Mouse (Mus musculus): ENCODE measurements around the gene Olfr457. TPM values are rescaled to one million over a fixed set of nuclear protein-coding genes. Genes with fewer than 3 reads are reported as not detected.

Olfr457 gene
- polyA plus RNA-seq, 1 experiment from 2014 or later, result not detected

DNA sequence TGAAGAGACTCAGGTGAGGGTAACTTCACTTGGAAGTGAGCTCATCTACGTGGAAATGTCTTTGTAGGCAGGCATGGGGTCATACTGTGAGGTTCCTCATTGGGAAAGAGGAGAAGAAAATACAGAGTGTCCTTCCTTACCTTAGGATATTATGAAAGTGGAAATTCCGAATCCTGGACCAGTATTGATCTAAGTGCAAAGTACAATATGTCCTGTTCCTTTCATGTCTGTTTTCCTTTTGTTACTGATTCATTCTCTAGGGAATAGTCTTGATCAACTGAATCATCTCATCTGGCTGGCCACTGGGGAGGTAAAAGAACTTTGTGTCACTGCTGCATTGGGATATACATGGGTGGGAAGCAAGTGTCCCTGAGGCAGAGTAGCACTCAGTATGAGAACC, 40.6 kb downstream of the Olfr457 start:
- Histone ChIP-seq H3K27ac (no peak overlapping the region), H3K4me3 (no peak overlapping the region), H3K27me3 (no peaks in the 10 kb centered on the region), H3K4me1 (replicated peaks) (no peaks in the 10 kb centered on the region), H3K4me2 (no peak overlapping the region), H3K9me3 (no peaks in the 10 kb centered on the region), H3K36me3 (no peaks in the 10 kb centered on the region), H3K9ac (no peak overlapping the region)
- ATAC-seq (ENCODE audit: low FRiP score), result no peak
- 69% methylated on average over 2 of the region's 2 CpGs for WGBS

DNA sequence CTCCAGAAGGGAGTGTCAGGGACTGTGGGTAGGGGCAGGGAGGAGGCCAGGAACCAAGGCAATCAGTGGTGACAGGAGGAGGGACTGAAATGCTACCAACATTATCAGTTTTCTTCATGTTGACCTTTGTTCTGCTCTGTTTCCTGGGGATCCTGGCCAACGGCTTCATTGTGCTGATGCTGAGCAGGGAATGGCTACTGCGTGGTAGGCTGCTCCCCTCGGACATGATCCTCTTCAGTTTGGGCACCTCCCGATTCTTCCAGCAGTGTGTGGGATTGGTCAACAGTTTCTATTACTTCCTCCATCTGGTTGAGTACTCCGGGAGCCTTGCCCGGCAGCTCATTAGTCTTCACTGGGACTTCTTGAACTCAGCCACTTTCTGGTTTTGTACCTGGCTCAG, 41.7 kb downstream of the Olfr457 start, which contains the start of gene Tas2r126:
Gene Tas2r126 (plus strand): TSS at position 90 of the 400 bp plus-strand sequence.
- 89% methylated on average over 6 of the region's 6 CpGs for WGBS
- Histone ChIP-seq H3K4me3 (no peak within 1 kb of the TSS), H3K36me3 (no peaks in the 10 kb centered on the region), H3K9me3 (no peaks in the 10 kb centered on the region), H3K9ac (no peak within 1 kb of the TSS), H3K4me2 (no peak within 1 kb of the TSS), H3K4me1 (replicated peaks) (no peaks in the 10 kb centered on the region), H3K27ac (no peak within 1 kb of the TSS), H3K27me3 (no peaks in the 10 kb centered on the region)
- no peak for ATAC-seq (ENCODE audit: low FRiP score)

DNA sequence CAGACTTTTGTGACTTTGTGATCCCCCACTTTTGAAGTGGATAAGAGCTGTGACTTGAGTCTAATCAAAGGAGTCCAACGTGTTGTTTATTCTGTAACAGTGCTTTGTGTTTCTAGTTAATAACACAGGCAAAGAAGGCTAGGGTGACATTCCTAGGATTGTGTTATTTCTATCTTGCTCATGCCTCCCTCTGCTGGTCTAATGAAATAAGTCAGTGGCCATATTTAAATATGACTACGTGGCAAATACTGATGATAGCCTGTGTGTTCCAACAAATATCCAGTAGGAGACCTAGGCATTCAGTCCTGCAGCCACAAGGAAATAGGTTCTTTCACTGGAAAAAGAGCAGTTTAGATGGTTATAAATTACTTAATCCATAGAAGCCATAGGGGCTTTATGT, 42.6 kb downstream of the Olfr457 start:
- ATAC-seq (ENCODE audit: low FRiP score), result no peak
- Histone ChIP-seq H3K4me3 (no peak overlapping the region), H3K27ac (no peak overlapping the region), H3K4me2 (no peak overlapping the region), H3K36me3 (no peaks in the 10 kb centered on the region), H3K27me3 (no peaks in the 10 kb centered on the region), H3K9ac (no peak overlapping the region), H3K9me3 (no peaks in the 10 kb centered on the region), H3K4me1 (replicated peaks) (no peaks in the 10 kb centered on the region)
- WGBS, result 73% methylated on average over 2 of the region's 2 CpGs

DNA sequence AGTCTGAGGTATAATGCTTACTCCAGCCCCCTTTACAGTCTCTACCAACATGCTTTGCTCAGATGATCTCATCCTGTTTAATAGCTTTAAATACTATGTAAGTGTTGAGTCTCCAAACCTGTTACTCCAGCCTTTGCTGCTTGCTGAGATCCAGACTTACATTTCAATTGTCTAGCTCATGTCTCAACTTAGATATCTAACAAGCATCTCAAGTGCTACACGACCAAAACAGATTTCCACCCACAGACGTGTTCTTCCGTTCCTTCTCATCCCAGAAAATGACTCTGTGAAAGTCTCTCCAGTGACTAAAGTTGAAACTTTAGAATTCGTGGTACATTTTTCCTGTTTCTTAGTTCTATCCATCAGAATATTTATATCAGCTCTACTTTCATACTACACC, 49.8 kb downstream of the Olfr457 start:
- no peaks in the 10 kb centered on the region for H3K9me3 ChIP-seq
- H3K4me3 ChIP-seq, result no peak overlapping the region
- H3K27me3 ChIP-seq, result no peaks in the 10 kb centered on the region
- H3K9ac ChIP-seq, result no peak overlapping the region
- no peak overlapping the region for H3K27ac ChIP-seq
- H3K4me1 ChIP-seq (replicated peaks), result no peaks in the 10 kb centered on the region
- WGBS, result 90% methylated on average over 4 of the region's 4 CpGs
- H3K36me3 ChIP-seq, result no peaks in the 10 kb centered on the region
- no peak for ATAC-seq (ENCODE audit: low FRiP score)
- H3K4me2 ChIP-seq, result no peak overlapping the region

DNA sequence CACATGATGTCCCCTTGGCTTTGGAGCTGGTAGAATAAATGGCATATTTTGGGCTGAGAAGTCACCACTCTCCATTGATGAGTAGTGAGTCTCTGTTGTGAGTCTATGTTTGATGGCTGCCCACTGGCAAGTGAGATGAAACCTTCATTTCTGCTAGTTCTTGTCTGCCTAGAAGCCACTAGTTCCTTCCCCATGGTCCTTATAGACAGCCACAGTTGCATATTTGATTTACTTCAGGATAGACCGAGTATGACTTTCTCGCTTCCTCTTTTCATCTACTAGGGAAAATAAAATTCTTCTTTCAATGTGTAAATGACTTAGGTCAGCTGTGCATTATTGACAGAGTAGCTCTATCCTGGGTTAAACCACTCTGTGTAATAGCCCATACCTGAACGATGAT, 51.7 kb downstream of the Olfr457 start:
- Histone ChIP-seq H3K27me3 (no peaks in the 10 kb centered on the region), H3K9ac (no peak overlapping the region), H3K4me1 (replicated peaks) (no peaks in the 10 kb centered on the region), H3K4me3 (no peak overlapping the region), H3K27ac (no peak overlapping the region), H3K9me3 (no peaks in the 10 kb centered on the region), H3K36me3 (no peaks in the 10 kb centered on the region), H3K4me2 (no peak overlapping the region)
- WGBS, result 96% methylated on average over 3 of the region's 3 CpGs
- no peak for ATAC-seq (ENCODE audit: low FRiP score)

DNA sequence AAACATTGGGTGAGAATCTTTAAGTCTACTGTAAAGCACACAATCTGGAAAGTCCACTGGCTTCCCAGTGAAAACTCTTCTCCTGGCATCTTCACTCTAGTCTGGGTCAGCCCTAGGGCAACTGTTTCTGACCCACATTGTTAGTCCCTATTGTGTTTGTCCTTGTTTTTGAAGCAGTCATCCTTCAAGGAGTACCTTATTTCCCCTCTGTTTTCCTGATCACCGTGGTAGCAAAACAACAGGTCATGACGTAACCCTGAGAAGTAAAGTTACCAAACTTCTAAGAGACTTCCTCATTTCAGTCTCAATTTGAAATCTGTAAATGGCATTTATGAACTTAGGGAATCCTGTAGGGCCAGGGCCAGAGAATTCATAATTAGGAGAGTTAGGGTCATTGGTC, 54.7 kb downstream of the Olfr457 start:
- Histone ChIP-seq H3K27ac (no peak overlapping the region), H3K4me1 (replicated peaks) (no peaks in the 10 kb centered on the region), H3K36me3 (no peaks in the 10 kb centered on the region), H3K4me3 (no peak overlapping the region), H3K27me3 (no peaks in the 10 kb centered on the region), H3K9me3 (no peaks in the 10 kb centered on the region), H3K9ac (no peak overlapping the region), H3K4me2 (no peak overlapping the region)
- 77% methylated on average over 2 of the region's 2 CpGs for WGBS
- ATAC-seq (ENCODE audit: low FRiP score), result no peak

DNA sequence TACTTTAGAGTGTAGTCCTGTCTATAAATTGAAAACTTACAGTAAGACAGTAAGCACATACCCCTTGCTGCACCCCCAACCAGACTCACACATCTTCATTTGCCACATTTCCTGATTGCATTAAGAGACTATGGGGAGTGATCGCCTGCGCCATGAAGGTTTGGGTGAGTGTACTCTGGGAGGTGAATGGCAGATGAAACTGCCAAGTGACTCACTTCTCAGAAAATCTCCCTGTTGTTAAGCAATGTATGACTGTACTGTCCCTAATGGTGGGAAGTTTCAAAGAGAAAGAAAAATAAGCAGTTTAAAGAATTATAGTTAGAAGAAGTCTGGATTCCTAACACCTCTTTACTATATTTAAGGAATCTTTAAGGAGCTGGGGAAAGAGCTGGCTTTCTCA, 56.7 kb downstream of the Olfr457 start:
- Histone ChIP-seq H3K4me1 (replicated peaks) (no peaks in the 10 kb centered on the region), H3K27ac (no peak overlapping the region), H3K36me3 (no peaks in the 10 kb centered on the region), H3K4me3 (no peak overlapping the region), H3K4me2 (no peak overlapping the region), H3K9me3 (no peaks in the 10 kb centered on the region), H3K9ac (no peak overlapping the region), H3K27me3 (no peaks in the 10 kb centered on the region)
- 92% methylated on average over 2 of the region's 2 CpGs for WGBS
- no peak for ATAC-seq (ENCODE audit: low FRiP score)

Other genes starting within 250 kb of the Olfr457 start
- gene Gstk1, start 230.4 kb downstream of the Olfr457 start, polyA plus RNA-seq (2015; fragmentation: Nextera tagmentation; extraction: Ambion mirVana), result 12.3 and 13.5 TPM in 2 replicates
- gene Tmem139, start 214.4 kb downstream of the Olfr457 start, polyA plus RNA-seq (2015; fragmentation: Nextera tagmentation; extraction: Ambion mirVana), result 0.23 and 0.48 TPM in 2 replicates
- gene Casp2, start 211.3 kb downstream of the Olfr457 start, polyA plus RNA-seq (2015; fragmentation: Nextera tagmentation; extraction: Ambion mirVana), result 43.5 and 47.5 TPM in 2 replicates
- gene Clcn1, start 189.7 kb downstream of the Olfr457 start, polyA plus RNA-seq (2015; fragmentation: Nextera tagmentation; extraction: Ambion mirVana), result 1.5 and 1.6 TPM in 2 replicates
- gene Fam131b, start 151.7 kb downstream of the Olfr457 start, polyA plus RNA-seq (2015; fragmentation: Nextera tagmentation; extraction: Ambion mirVana), result 5.8 and 6.7 TPM in 2 replicates
- 47.5 and 50.1 TPM in 2 replicates for gene Zyx, start 126.7 kb downstream of the Olfr457 start, polyA plus RNA-seq (2015; fragmentation: Nextera tagmentation; extraction: Ambion mirVana)
- gene Epha1, start 103.1 kb downstream of the Olfr457 start, polyA plus RNA-seq (2015; fragmentation: Nextera tagmentation; extraction: Ambion mirVana), result 0.31 and 0.68 TPM in 2 replicates
- not detected in 2 replicates for gene Tas2r143, start 76.1 kb downstream of the Olfr457 start, polyA plus RNA-seq (2015; fragmentation: Nextera tagmentation; extraction: Ambion mirVana)
- gene Tas2r135, start 70.9 kb downstream of the Olfr457 start, polyA plus RNA-seq (2015; fragmentation: Nextera tagmentation; extraction: Ambion mirVana), result not detected in 2 replicates
- gene Tas2r126, start 41.8 kb downstream of the Olfr457 start, polyA plus RNA-seq (2015; fragmentation: Nextera tagmentation; extraction: Ambion mirVana), result not detected in 2 replicates
- not detected in 2 replicates for gene Olfr458, start 11.1 kb downstream of the Olfr457 start, polyA plus RNA-seq (2015; fragmentation: Nextera tagmentation; extraction: Ambion mirVana)
- not detected in 2 replicates for gene Olfr456, start 10.9 kb upstream of the Olfr457 start, polyA plus RNA-seq (2015; fragmentation: Nextera tagmentation; extraction: Ambion mirVana)
- gene Olfr455, start 71.3 kb upstream of the Olfr457 start, polyA plus RNA-seq (2015; fragmentation: Nextera tagmentation; extraction: Ambion mirVana), result not detected in 2 replicates
- not detected in 2 replicates for gene Tcaf3, start 121.4 kb upstream of the Olfr457 start, polyA plus RNA-seq (2015; fragmentation: Nextera tagmentation; extraction: Ambion mirVana)
- 2.1 and 2.4 TPM in 2 replicates for gene Tcaf2, start 168.9 kb upstream of the Olfr457 start, polyA plus RNA-seq (2015; fragmentation: Nextera tagmentation; extraction: Ambion mirVana)
- 224 and 234 TPM in 2 replicates for gene Tcaf1, start 233.8 kb upstream of the Olfr457 start, polyA plus RNA-seq (2015; fragmentation: Nextera tagmentation; extraction: Ambion mirVana)

Measured in hindbrain, embryonic 13.5 days (tissue).